Mouse (Mus musculus) liver, adult 2 months (tissue): ENCODE measurements at regions not wholly inside any gene's neighbourhood (a gene's known extent, or its start where the extent isn't known, plus 50 kb on each side); places are given as distances from the start of the nearest gene placed in this dataset.

Source experiments
- CTCF ChIP-seq: fragments of 200-500 bp; IDR thresholded peaks from 2 replicates; pipeline ENCODE4 v1.5.1; 2011; ENCODE audit warnings: low read depth, low read length, control low read depth
- POLR2A ChIP-seq: fragments of 200-500 bp; IDR thresholded peaks from 2 replicates; pipeline ENCODE4 v1.6.1; 2011; ENCODE audit warnings: low read length, control low read depth; ENCODE audit not compliant: insufficient read depth; ENCODE audit errors: extremely low read depth

DNA sequence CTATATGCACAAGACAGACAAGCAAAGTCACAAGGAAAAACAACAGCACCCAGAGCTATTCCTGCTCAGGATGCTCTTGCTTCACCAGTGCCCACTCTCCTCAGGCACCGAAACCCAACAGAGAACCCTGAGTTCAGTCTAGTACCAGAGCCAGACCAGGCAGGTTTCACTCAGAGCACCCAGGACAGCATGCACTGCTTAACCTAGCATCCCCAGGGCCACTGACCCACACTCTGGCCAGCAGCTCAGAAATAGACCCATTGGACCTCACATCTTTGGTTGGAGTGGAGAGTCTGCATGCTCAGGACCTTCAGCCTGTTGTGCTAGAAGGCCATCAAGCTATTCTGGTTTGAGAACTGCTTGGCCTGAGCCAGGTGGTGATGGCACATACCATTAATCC, 157.0 kb downstream of the Chst1 start:
- TF ChIP-seq POLR2A, result no peak
- TF ChIP-seq CTCF, result no peak
